Mouse (Mus musculus) kidney, embryonic 14.5 days (tissue): ENCODE measurements at regions not wholly inside any gene's neighbourhood (a gene's known extent, or its start where the extent isn't known, plus 50 kb on each side); places are given as distances from the start of the nearest gene placed in this dataset.

Experiments
- ATAC-seq: fragments of 200-750 bp; cut with Nextera tagmentation; 2 replicates; pipeline ENCODE4 v1.8.0; 2017; ENCODE audit warnings: moderate number of reproducible peaks, mild to moderate bottlenecking, moderate TSS enrichment, moderate library complexity; ENCODE audit not compliant: low FRiP score, low TSS enrichment
- H3K27ac ChIP-seq: fragments of 300-500 bp; sonication (generic); 2 replicates; pipeline ENCODE4 v1.5.1; 2014; ENCODE audit warnings: low read depth, mild to moderate bottlenecking, low read length, moderate library complexity, mixed read lengths
- H3K27me3 ChIP-seq: fragments of 300-500 bp; sonication (generic); 2 replicates; pipeline ENCODE4 v1.6.1; 2014; ENCODE audit warnings: mild to moderate bottlenecking, low read length; ENCODE audit not compliant: control insufficient read depth, insufficient read depth
- H3K36me3 ChIP-seq: fragments of 300-500 bp; sonication (generic); 2 replicates; pipeline ENCODE4 v1.6.1; 2014; ENCODE audit warnings: low read length, mixed read lengths; ENCODE audit not compliant: control insufficient read depth, insufficient read depth
- H3K4me1 ChIP-seq: fragments of 300-500 bp; sonication (generic); 2 replicates; pipeline ENCODE4 v1.6.1; 2014; ENCODE audit warnings: low read length, mixed read lengths; ENCODE audit not compliant: control insufficient read depth, insufficient read depth
- H3K4me2 ChIP-seq: fragments of 300-500 bp; sonication (generic); replicated peaks from 2 replicates; pipeline ENCODE4 v1.6.1; 2014; ENCODE audit warnings: low read depth, mild to moderate bottlenecking, low read length
- H3K4me3 ChIP-seq: fragments of 300-500 bp; sonication (generic); 2 replicates; pipeline ENCODE4 v1.5.1; 2014; ENCODE audit warnings: mild to moderate bottlenecking, low read length
- H3K9ac ChIP-seq: fragments of 300-500 bp; sonication (generic); 2 replicates; pipeline ENCODE4 v1.6.1; 2014; ENCODE audit warnings: low read depth, mild to moderate bottlenecking, low read length, moderate library complexity
- H3K9me3 ChIP-seq: fragments of 300-500 bp; sonication (generic); 2 replicates; pipeline ENCODE4 v1.6.1; 2016; ENCODE audit warnings: low read length; ENCODE audit not compliant: control insufficient read depth
- WGBS: fragments of 180-500 bp; shearing (Covaris S2); extraction: QIAGEN DNeasy Blood & Tissue Kit; methylation state at CpG from one replicate; pipeline ENCODE4 v1.1.7; 2014; 5-methylcytosine and 5-hydroxymethylcytosine counted together

GRCm38 (mm10) chr15:59152786-59153388 lies 263.8 kb downstream of the Gm49356 start:
- no peak for ATAC-seq
- no peak overlapping the region for H3K4me2 ChIP-seq

GRCm38 (mm10) chr15:59153416-59154250 lies 264.5 kb downstream of the Gm49356 start:
- H3K27ac ChIP-seq: no peak overlapping the region
- 74% methylated on average over 16 of the region's 16 CpGs for WGBS
- H3K4me1 ChIP-seq: no peaks in the 10 kb centered on the region
- no peak overlapping the region for H3K4me2 ChIP-seq
- H3K36me3 ChIP-seq: no peaks in the 10 kb centered on the region
- no peak overlapping the region for H3K9ac ChIP-seq
- no peak for ATAC-seq
- no peaks in the 10 kb centered on the region for H3K9me3 ChIP-seq
- H3K27me3 ChIP-seq: no peaks in the 10 kb centered on the region
- no peak overlapping the region for H3K4me3 ChIP-seq

More at GRCm38 (mm10) chr15:59152786-59153388, 263.8 kb downstream of the Gm49356 start:
- H3K4me1 ChIP-seq: no peaks in the 10 kb centered on the region
- H3K27ac ChIP-seq: no peak overlapping the region
- WGBS: 89% methylated on average over 6 of the region's 6 CpGs
- H3K9ac ChIP-seq: no peak overlapping the region
- no peak overlapping the region for H3K4me3 ChIP-seq
- no peaks in the 10 kb centered on the region for H3K9me3 ChIP-seq
- H3K36me3 ChIP-seq: no peaks in the 10 kb centered on the region
- no peaks in the 10 kb centered on the region for H3K27me3 ChIP-seq

GRCm38 (mm10) chr15:59154407-59155288 lies 265.6 kb downstream of the Gm49356 start:
- no peak overlapping the region for H3K27ac ChIP-seq
- no peaks in the 10 kb centered on the region for H3K36me3 ChIP-seq
- 36% methylated on average over 6 of the region's 6 CpGs for WGBS
- H3K4me3 ChIP-seq: no peak overlapping the region
- H3K4me2 ChIP-seq: no peak overlapping the region
- no peak for ATAC-seq
- no peaks in the 10 kb centered on the region for H3K27me3 ChIP-seq
- H3K9ac ChIP-seq: no peak overlapping the region
- H3K9me3 ChIP-seq: no peaks in the 10 kb centered on the region
- H3K4me1 ChIP-seq: no peaks in the 10 kb centered on the region

DNA sequence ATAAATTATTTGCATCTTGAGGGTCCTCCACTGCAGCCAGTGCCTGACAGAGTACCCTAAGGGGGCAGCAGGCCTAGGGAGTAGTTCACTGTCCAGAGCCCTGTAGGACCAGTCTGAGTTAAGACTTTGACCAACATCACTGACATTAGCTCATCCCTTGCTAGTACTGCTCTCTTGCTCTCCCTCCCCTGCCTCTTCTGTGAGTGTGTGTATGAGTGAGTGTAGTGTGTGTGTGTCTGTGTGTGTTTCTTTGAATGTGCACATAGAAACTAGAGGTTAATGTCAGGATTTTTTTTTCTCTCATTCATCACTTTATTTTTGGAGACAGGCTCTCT lies 266.2 kb downstream of the Gm49356 start:
- H3K36me3 ChIP-seq: no peaks in the 10 kb centered on the region
- H3K27me3 ChIP-seq: no peaks in the 10 kb centered on the region
- H3K4me1 ChIP-seq: no peaks in the 10 kb centered on the region
- no peak overlapping the region for H3K9ac ChIP-seq
- H3K4me3 ChIP-seq: no peak overlapping the region
- ATAC-seq: no peak
- H3K4me2 ChIP-seq: no peak overlapping the region
- no peaks in the 10 kb centered on the region for H3K9me3 ChIP-seq
- no peak overlapping the region for H3K27ac ChIP-seq

DNA sequence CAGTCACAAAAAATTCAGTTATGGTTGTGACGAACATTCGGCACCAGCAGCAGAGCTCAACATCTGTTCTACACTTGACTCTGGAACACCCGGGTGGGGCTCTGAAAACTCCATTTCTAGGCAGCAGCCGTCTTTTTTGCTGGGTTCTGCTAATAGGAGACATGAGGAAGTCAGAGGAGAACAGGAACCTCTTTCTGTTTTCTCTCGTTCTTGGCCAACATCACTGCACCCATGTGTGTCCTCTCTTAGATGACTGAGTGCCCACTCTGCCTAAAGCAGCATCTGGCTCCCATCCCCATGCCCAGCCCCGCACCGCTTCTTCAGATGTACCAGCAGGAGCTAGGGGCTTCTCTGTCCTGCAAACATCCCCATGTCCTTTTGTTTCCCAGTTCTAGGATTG lies 267.2 kb downstream of the Gm49356 start:
- WGBS: 85% methylated on average over 7 of the region's 7 CpGs
- no peaks in the 10 kb centered on the region for H3K27me3 ChIP-seq

GRCm38 (mm10) chr15:59158760-59159159 lies 269.7 kb downstream of the Gm49356 start:
- H3K4me3 ChIP-seq: no peak overlapping the region
- no peak for ATAC-seq
- H3K9ac ChIP-seq: no peak overlapping the region
- no peaks in the 10 kb centered on the region for H3K36me3 ChIP-seq
- no peak overlapping the region for H3K27ac ChIP-seq
- no peak overlapping the region for H3K4me2 ChIP-seq
- H3K4me1 ChIP-seq: no peaks in the 10 kb centered on the region
- H3K9me3 ChIP-seq: no peaks in the 10 kb centered on the region
- 94% methylated on average over 4 of the region's 4 CpGs for WGBS
- no peaks in the 10 kb centered on the region for H3K27me3 ChIP-seq

More for the DNA sequence above, 267.2 kb downstream of the Gm49356 start:
- Histone ChIP-seq H3K9me3 (no peaks in the 10 kb centered on the region), H3K9ac (no peak overlapping the region), H3K4me1 (no peaks in the 10 kb centered on the region), H3K4me2 (no peak overlapping the region), H3K4me3 (no peak overlapping the region), H3K36me3 (no peaks in the 10 kb centered on the region), H3K27ac (no peak overlapping the region)
- ATAC-seq: no peak

DNA sequence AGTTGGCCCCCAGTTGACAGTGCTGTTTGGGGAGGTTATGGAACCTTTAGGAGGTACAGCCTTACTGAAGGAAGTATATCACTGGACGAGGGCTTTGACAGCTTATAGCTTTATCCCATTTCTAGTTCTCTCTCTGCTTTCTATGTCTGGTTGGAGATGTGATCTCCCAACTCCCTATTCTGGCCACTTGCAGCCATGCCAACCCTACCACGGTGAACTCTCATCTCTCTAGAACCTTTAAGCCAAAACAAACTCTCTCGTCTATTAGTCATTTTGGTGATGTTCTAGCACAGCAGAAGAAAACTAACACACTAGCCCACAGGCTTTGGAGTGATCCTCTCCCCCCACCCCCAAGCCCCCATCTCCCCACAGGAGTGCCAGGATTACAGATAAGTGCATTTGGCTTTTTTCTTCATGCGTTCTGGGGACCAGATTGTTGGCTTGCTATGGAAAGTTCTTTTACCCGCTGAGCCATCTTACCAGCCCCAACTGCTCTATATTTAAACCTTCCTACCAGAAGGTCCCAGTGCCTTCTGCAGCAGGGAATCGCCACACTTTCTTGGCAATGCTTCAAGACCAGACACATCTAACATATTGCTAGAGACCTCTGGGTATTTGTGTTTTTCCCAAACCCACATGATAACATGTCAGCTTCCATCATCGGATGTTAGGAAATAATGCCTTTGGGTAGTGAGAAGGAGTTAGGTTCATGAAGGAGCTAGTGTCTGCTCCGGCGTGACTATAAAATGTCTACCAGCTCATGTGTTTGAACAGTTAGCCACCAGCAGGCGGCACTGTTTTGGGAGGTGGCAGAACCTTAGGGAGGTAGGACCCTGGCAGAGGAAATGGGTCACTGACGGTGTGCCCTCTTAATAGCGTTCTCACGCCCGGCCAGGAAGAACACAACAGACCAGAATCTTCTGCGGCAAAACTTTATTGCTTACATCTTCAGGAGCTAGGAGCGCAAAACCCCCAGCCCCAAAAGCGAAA lies 272.1 kb downstream of the Gm49356 start:
- no peaks in the 10 kb centered on the region for H3K4me1 ChIP-seq
- no peaks in the 10 kb centered on the region for H3K27me3 ChIP-seq
- 97% methylated on average over 15 of the region's 17 CpGs for WGBS
- H3K9me3 ChIP-seq: no peaks in the 10 kb centered on the region
- no peak overlapping the region for H3K4me2 ChIP-seq
- H3K4me3 ChIP-seq: no peak overlapping the region
- H3K9ac ChIP-seq: no peak overlapping the region
- H3K36me3 ChIP-seq: no peaks in the 10 kb centered on the region
- H3K27ac ChIP-seq: no peak overlapping the region
- ATAC-seq: no peak

- no peaks in the 10 kb centered on the region for H3K4me1 ChIP-seq
- H3K4me3 ChIP-seq: no peak overlapping the region
- H3K9me3 ChIP-seq: no peaks in the 10 kb centered on the region
- WGBS: 74% methylated on average over 8 of the region's 8 CpGs
- no peak overlapping the region for H3K4me2 ChIP-seq
- no peak overlapping the region for H3K27ac ChIP-seq
- H3K36me3 ChIP-seq: no peaks in the 10 kb centered on the region
- H3K9ac ChIP-seq: no peak overlapping the region
- H3K27me3 ChIP-seq: no peaks in the 10 kb centered on the region
- ATAC-seq: peak; percentile 49; the same call in 1 of the 2 replicates
Observed at GRCm38 (mm10) chr15:59167937-59168659, 279.0 kb downstream of the Gm49356 start.
